ENCODE assay signal across 8 mouse cellular contexts in genomic region chr5:150594649-150595339, GRCm38 (mm10). TPM values are rescaled to one million over a fixed set of nuclear protein-coding genes. Genes with fewer than 3 reads are reported as not detected.
DNase-seq lines count a peak whose midpoint lies in the region; ATAC-seq and TF ChIP-seq lines count a peak whose summit lies in the region.

No protein-coding gene starts in this region.

- peak overlapping the region; percentile 75 for H3K9ac ChIP-seq in kidney, postnatal 0 days (ENCODE audit: low read depth, low read length)
- peak overlapping the region; percentile 64 for H3K9ac ChIP-seq in forebrain, embryonic 15.5 days (replicated peaks)
- H3K9ac ChIP-seq in liver, embryonic 12.5 days, result peak overlapping the region; percentile 93
- peak overlapping the region; percentile 74 for H3K9ac ChIP-seq in stomach, postnatal 0 days (ENCODE audit: low read length)

- ATAC-seq in kidney, postnatal 0 days (replicated peaks; ENCODE audit: low FRiP score, low read depth), result no peak; the same call in 1 of the 2 replicates
- peak; percentile 1 for ATAC-seq in activated CD4-positive, CD25-positive, alpha-beta regulatory T cell, adult 4 months
- peak; percentile 70; the same call in 1 of the 2 replicates for ATAC-seq in forebrain, embryonic 15.5 days (replicated peaks)
- ATAC-seq in liver, embryonic 12.5 days, result peak; percentile 34; the same call in 1 of the 2 replicates
- ATAC-seq in stomach, postnatal 0 days (ENCODE audit: low FRiP score, low TSS enrichment), result peak; percentile 62
- ATAC-seq in erythroid progenitor cell, adult 5-6 weeks (replicated peaks; ENCODE audit: low FRiP score, poor library complexity, severe bottlenecking), result no peak

- H3K9me3 ChIP-seq in kidney, postnatal 0 days (replicated peaks; ENCODE audit: low read length), result no peaks in the 10 kb centered on the region
- no peaks in the 10 kb centered on the region for H3K9me3 ChIP-seq in forebrain, embryonic 15.5 days
- no peaks in the 10 kb centered on the region for H3K9me3 ChIP-seq in liver, embryonic 12.5 days (replicated peaks)
- H3K9me3 ChIP-seq in stomach, postnatal 0 days (ENCODE audit: control insufficient read depth, low read length), result no peaks in the 10 kb centered on the region

- WGBS in kidney, postnatal 0 days, result 7% methylated on average over 17 of the region's 17 CpGs
- whole genome bisulfite sequencing in forebrain, embryonic 15.5 days, result 7% methylated on average over 17 of the region's 17 CpGs
- WGBS in liver, embryonic 12.5 days (ENCODE audit: insufficient replicate concordance), result 13% methylated on average over 17 of the region's 17 CpGs
- WGBS in stomach, postnatal 0 days, result 11% methylated on average over 14 of the region's 17 CpGs

- H3K36me3 ChIP-seq in kidney, postnatal 0 days (ENCODE audit: insufficient read depth, low read length), result no peaks in the 10 kb centered on the region
- H3K36me3 ChIP-seq in forebrain, embryonic 15.5 days, result 0 out of 2 replicates have a peak, but pooled peaks cover 2% of the 10 kb centered on the region
- H3K36me3 ChIP-seq in liver, embryonic 12.5 days, result peaks cover 16% of the 10 kb centered on the region
- H3K36me3 ChIP-seq in stomach, postnatal 0 days (ENCODE audit: control insufficient read depth, insufficient read depth, low read length), result no peaks in the 10 kb centered on the region; the same call in 1 of the 2 replicates

- H3K4me1 ChIP-seq in kidney, postnatal 0 days (replicated peaks; ENCODE audit: insufficient read depth, low read length), result peaks cover 9% of the 10 kb centered on the region; the same call in 1 of the 2 replicates
- peaks cover 13% of the 10 kb centered on the region for H3K4me1 ChIP-seq in forebrain, embryonic 15.5 days
- H3K4me1 ChIP-seq in liver, embryonic 12.5 days, result peaks cover 61% of the 10 kb centered on the region
- H3K4me1 ChIP-seq in stomach, postnatal 0 days (replicated peaks; ENCODE audit: control insufficient read depth, insufficient read depth), result no peaks in the 10 kb centered on the region

- no peak for TF ChIP-seq CTCF in kidney, postnatal 0 days (IDR thresholded peaks at IDR 0.05; ENCODE audit: low read depth)
- no peak for TF ChIP-seq CTCF in stomach, postnatal 0 days (IDR thresholded peaks at IDR 0.05; ENCODE audit: low read depth)

- no peak overlapping the region for H3K27ac ChIP-seq in kidney, postnatal 0 days
- H3K27ac ChIP-seq in forebrain, embryonic 15.5 days (replicated peaks), result no peak overlapping the region
- H3K27ac ChIP-seq in liver, embryonic 12.5 days, result peak overlapping the region; percentile 86; the same call in 1 of the 2 replicates
- peak overlapping the region; percentile 84 for H3K27ac ChIP-seq in stomach, postnatal 0 days (replicated peaks)

- peak overlapping the region; percentile 82 for H3K4me3 ChIP-seq in kidney, postnatal 0 days (replicated peaks; ENCODE audit: low read depth, low read length)
- peak overlapping the region; percentile 86 for H3K4me3 ChIP-seq in forebrain, embryonic 15.5 days
- peak overlapping the region; percentile 94 for H3K4me3 ChIP-seq in liver, embryonic 12.5 days
- peak overlapping the region; percentile 87 for H3K4me3 ChIP-seq in stomach, postnatal 0 days (ENCODE audit: low read depth, low read length)

- TF ChIP-seq EP300 in stomach, postnatal 0 days (optimal IDR thresholded peaks at IDR 0.05), result no peak

- peak overlapping the region; percentile 100 for H3K4me2 ChIP-seq in kidney, postnatal 0 days (ENCODE audit: low read length)
- peak overlapping the region; percentile 97 for H3K4me2 ChIP-seq in forebrain, embryonic 15.5 days (replicated peaks)
- peak overlapping the region; percentile 96 for H3K4me2 ChIP-seq in liver, embryonic 12.5 days
- H3K4me2 ChIP-seq in stomach, postnatal 0 days (replicated peaks; ENCODE audit: low read depth), result peak overlapping the region; percentile 99

- DNase-seq in kidney, postnatal 0 days (ENCODE audit: low spot score), result peak; percentile 50
- no peak for DNase-seq in kidney, postnatal 14 days
- DNase-seq in stomach, postnatal 0 days (ENCODE audit: low spot score), result no peak
- no peak for DNase-seq in urinary bladder, postnatal 14 days (ENCODE audit: low spot score)

- H3K27me3 ChIP-seq in kidney, postnatal 0 days (ENCODE audit: insufficient read depth, low read length), result no peaks in the 10 kb centered on the region
- H3K27me3 ChIP-seq in forebrain, embryonic 15.5 days, result no peaks in the 10 kb centered on the region
- no peaks in the 10 kb centered on the region for H3K27me3 ChIP-seq in liver, embryonic 12.5 days (replicated peaks)
- no peaks in the 10 kb centered on the region for H3K27me3 ChIP-seq in stomach, postnatal 0 days (ENCODE audit: control insufficient read depth, insufficient read depth, low read length)

RNA-seq across cellular contexts. Expression of gene N4bp2l1, which starts 2.2 kb away (rescaled TPM):
- 6.9 and 8.6 TPM in 2 replicates for polyA plus RNA-seq in kidney, postnatal 0 days (2015; fragmentation: Nextera tagmentation; extraction: Ambion mirVana)
- 10 to 100 TPM; 53.3 to 53.4 TPM for polyA plus RNA-seq in activated CD4-positive, CD25-positive, alpha-beta regulatory T cell, adult 4 months (2017; shearing (Covaris generic))
- 8.3 and 9.4 TPM in 2 replicates for polyA plus RNA-seq in forebrain, embryonic 15.5 days (2015; fragmentation: Nextera tagmentation; extraction: Ambion mirVana)
- 9.3 and 9.4 TPM in 2 replicates for polyA plus RNA-seq in liver, embryonic 12.5 days (2016; fragmentation: Nextera tagmentation; extraction: Ambion mirVana)
- polyA plus RNA-seq in stomach, postnatal 0 days (2015; fragmentation: Nextera tagmentation; extraction: Ambion mirVana), result 10.5 and 11.9 TPM in 2 replicates
- total RNA-seq in erythroid progenitor cell, adult 5-6 weeks (2015; ENCODE audit: low replicate concordance), result 10.5 and 15.9 TPM in 2 replicates
- total RNA-seq in erythroid progenitor cell, adult 5-6 weeks (2017; ENCODE audit: low replicate concordance), result 11.7 and 17.5 TPM in 2 replicates

Comparison
In these comparisons a context has a peak if more than half of its experiments do, and no peak if none do; other contexts are left out.
1. ATAC-seq: peak in activated CD4-positive, CD25-positive, alpha-beta regulatory T cell, adult 4 months (single experiment), forebrain, embryonic 15.5 days (single experiment), liver, embryonic 12.5 days (single experiment) and stomach, postnatal 0 days (single experiment); none in kidney, postnatal 0 days (single experiment) and erythroid progenitor cell, adult 5-6 weeks (single experiment).
2. H3K27ac ChIP-seq: peak in liver, embryonic 12.5 days (single experiment) and stomach, postnatal 0 days (single experiment); none in kidney, postnatal 0 days (single experiment) and forebrain, embryonic 15.5 days (single experiment).
3. Peak in every context shown above with its lines, with median percentiles within 50 percentile points of each other: H3K4me2 ChIP-seq, H3K4me3 ChIP-seq and H3K9ac ChIP-seq.